Mouse (Mus musculus) ovary, postnatal 36 days (tissue): ENCODE measurements around the gene Crispld2.

Experiments
- DNase-seq: peaks from one replicate; pipeline ENCODE4 v3.0.0; 2022; ENCODE audit warnings: low spot score, mixed read lengths

The Crispld2 gene

DNA sequence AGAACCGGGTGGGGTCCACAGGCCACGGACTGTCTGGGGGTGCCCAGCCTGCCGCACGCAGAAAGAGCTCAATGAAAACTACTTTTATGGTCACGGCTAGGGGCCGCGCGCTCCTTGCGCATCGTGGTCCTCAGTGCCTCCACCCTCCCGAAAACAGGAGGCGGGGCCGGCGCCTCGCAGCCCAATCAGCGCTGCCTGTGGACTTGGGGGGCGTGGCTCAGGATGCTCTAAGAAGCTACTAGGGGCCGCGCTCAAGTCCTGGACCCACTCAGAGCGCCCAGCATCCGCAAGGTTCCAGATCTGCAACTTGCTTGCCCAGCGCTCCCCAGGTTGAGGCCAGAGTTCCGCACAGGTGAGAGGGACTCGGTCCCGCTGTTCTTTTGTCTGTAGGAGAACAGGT, at the start of gene Crispld2:
Gene Crispld2, plus strand, starts transcription at position 190 of the 400 bp plus-strand sequence.
- peak; percentile 88 for DNase-seq

GRCm38 (mm10) chr8:119943616-119944015, 48.6 kb upstream of the Crispld2 start:
- DNase-seq = no peak

DNA sequence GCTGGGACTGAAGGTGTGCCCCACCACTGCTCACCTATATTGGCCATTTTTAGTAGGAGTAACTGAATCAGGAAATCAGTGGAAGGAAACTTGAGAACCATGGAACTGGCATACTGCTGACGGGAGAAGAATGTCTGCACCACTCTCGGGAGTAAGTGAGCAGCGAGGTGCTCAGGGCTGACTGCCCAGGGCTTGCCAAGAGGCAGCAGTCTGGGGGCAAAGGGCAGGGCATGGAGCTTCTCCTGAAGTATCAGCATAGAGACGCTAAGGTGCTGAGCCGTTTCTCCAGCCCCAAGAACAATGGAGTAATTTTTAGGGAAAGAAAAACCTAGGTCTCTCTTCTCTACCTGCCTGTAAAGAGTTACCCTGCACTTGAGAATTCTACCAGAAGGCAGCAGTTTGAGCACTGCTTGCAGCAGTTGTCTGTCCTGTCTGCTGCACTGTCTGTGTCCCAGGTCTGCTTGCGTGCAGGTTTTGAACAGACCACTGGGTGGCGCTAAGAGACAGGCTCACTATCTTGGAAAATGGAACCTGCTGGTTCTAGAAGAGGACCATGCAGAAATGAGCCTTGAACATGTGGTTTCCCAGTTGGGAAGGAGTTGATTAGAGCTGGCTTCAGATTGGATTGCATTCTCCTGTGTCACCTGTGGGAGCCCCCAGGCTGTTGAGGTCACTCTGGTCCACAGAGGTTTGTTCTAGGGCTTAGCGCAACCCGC, 48.0 kb upstream of the Crispld2 start:
- DNase-seq = peak; percentile 75

DNA sequence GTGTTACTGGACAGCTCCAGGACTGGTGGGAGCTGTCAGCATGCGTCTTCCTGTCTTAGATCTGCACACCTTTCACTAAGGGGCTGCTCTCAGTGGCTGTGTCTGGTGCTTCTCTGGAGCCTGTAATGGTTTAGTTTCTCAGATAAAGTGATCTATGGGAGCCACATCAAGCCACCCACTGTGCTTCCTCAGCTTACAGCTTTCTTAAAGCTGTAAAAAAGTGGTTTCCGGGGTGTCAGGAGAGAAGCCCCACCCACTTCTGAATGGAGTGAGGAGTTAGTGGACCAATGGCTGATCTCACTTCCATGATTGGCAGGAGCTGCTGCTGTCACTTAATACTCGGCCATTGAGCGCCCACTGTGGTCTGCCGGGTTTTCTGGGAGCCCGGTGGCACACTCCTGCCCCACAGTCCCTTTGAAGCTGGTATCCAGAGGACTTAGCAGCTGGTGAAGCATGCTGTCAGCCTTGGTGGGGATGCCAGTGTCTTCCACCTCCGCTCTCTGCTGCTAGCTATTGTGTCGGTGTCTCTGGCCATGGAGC, 45.8 kb upstream of the Crispld2 start:
- DNase-seq = no peak

- no peak for DNase-seq
Observed at GRCm38 (mm10) chr8:119947653-119948052, 44.6 kb upstream of the Crispld2 start.

DNA sequence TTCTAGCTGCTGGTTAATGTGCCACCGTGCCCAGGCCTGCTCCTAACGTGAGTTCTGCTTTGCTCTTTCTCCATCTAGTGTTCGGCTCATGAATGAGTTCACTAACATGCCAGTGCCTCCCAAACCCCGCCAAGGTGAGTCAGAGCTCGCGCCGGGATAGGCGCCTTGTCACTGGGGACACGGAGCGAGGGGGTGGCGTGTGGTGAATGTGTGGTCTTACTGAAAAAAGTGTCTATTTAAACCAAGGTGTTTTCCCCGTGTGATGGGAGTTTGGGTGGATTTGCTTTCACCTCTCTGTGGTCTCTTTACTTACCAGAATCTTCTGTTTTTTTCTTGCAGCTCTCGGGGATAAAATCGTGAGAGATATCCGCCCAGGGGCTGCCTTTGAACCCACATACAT, 43.9 kb upstream of the Crispld2 start:
- no peak for DNase-seq

GRCm38 (mm10) chr8:119952282-119952681, 40.0 kb upstream of the Crispld2 start:
- DNase-seq = no peak

DNA sequence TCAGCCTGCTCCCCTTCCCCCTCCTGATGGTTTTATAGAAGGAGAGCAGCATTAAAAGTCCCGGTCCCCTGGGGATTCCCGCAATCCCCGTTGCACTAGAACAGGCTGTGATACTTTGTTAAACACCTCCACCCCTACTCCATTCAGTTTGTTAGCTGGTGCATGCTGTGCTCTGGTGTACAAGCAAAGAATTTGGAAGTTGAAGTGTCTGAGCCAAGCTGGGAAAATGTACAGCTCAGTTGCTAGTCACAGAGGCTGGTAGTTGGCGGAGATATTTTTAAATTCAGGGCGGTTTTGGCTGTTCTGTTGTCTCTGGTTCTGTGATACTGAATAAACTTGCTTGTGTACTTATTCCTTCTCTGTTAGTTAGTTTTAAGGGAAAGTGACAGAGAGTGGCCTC, 39.5 kb upstream of the Crispld2 start:
- no peak for DNase-seq

- DNase-seq = no peak
Observed at GRCm38 (mm10) chr8:119955333-119955732, 36.9 kb upstream of the Crispld2 start.

DNA sequence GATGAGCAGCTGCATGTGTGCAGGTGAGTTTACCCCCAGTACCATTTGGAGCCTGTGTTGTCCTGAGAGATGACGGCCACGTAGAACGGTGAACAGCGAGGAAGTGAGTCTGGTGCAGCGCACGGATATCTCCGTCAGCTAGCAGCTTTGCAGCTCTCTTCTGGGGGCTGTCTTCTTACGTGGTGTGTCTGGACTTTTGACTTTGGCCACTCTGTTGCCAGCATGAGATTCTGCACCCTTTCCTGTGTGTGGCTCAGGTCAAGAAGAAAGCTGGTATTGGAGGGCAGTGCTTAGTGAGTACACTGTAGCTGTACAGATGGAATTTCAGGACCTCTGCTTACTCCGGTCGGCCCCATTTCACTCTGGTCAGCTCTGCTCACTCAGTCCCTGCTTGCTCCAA, 34.2 kb upstream of the Crispld2 start:
- no peak for DNase-seq

DNA sequence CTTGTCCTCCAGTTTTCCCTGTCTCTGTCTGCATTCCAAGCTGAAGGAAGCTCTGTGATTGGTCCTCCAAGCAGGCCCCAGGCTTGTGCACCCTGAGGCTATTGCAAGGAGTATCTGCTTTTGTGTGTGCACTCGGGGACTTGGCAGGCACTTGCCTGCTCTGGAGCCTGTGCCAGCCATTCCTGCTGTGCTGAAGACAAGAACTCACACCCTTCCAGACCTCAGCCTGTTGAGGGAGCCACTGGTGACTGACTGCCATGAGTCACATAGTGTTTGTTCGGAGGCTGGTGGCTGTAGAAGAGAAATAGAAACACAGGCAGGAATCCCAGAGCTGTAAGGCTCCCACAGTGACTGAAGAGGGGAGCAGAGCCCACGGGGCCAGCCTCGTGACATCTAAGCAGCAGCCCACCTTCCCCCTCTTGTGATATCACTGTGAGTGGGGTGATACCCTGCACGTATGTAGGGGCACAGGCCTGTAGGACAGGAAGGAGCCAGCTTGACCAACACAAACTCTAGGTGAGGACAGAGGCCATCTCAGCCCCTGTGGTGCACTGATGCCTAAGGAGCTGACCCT, 31.6 kb upstream of the Crispld2 start:
- DNase-seq = no peak

DNA sequence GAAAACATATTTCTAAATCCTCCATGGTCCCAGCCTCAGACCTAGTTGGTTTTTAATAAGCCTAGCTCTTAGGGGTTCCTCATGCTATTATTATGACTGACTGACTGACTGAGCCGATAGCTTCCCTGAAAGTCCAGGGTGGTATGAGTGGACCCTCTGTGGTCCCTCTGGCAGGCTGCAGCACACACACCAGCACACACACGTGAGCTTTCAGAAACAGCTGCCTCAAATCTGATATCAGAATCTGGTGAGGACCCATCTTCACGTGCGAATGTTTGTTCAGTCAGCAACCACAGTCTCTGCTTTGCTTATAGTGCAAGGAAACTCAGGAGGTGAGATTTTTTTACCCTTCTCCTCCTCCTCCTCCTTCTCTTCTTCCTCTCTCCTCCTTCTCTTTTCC, 27.4 kb upstream of the Crispld2 start:
- no peak for DNase-seq

DNA sequence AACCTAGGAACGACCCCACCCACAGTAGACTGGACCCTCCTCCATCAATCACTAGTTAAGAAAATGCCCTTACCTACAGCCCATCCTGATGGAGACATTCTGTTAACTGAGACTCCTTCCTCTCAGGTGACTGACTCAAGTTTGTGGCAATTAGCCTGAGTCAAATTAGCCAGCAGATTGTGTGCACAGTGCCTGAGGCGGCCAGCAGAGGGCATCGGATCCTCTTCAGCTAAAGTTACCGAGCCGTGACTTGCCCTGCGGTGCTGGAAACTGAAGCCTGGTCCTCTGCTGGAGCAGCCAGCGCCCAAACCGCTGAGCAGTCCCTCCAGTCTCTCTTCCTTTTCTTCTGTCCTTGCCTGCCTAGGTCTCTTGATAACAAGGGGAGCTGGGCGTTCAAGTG, 24.8 kb upstream of the Crispld2 start:
- no peak for DNase-seq

DNA sequence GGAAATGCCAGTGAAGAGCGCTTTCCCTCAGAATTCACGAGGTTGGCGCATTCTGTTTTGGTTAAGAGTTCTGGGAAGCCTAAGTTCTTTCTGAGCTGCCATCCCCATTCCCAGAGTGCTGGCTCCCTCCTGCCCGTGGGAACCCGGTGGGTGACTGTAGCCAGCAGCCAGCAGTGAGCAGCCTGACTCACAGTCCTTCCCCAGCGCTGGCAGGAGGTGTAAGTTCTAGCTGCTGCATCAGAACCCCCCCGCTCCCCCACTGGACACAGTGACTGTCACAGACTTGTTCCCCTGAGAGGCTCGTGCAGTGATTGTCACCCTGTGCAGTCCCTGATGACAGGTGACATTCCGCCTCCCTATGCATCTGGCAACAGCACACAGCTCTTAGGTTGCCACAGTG, 22.1 kb upstream of the Crispld2 start:
- DNase-seq = no peak

DNA sequence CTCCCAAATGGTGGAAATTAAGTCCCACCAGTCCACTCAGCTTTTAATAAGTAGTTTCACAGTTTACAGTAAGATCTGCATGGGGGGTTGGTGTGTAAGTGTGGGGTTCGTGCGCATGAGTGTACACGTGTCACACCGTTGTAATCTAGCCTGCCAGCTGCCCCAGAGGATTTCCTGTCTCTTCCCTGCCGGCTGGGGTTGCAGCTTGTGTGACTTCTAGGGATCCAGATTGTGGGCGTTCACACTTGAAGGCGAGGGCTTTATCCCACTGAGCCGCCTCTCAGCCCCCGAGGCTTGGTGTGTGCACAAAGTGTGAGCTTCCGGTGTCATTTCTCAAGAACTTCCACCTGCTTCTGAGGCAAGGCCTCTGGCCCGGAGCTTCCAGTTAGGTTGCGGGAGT, 19.7 kb upstream of the Crispld2 start:
- DNase-seq = no peak

DNA sequence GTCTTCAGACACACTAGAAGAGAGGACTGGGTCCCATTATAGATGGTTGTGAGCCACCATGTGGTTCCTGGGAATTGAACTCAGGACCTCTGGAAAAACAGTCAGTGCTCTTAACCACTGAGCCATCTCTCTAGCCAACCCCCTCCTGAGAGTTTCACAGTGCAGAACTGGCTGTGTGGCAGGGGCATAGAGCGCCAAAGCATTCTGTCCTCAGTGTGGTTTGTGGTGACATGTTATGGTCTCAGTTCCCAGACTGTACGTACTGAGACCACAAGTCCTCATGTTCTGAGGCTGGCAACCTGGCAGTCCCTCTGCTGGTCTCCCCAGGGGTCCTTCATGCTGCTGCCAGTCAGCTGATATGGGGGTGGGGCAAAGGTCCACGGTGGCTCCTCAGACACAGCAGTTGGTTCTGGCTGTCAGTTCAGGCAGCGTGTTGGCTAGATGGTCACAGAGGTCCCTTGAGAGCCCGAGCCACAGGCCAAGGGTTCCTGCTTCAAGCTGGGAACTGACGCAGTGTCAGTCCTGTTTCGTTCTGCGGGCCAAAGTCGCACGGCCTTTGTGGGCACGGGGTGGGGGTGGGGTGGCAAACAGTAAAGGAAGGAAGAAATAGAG, 13.4 kb upstream of the Crispld2 start:
- no peak for DNase-seq

- DNase-seq = no peak
Observed at GRCm38 (mm10) chr8:119981253-119981652, 11.0 kb upstream of the Crispld2 start.

DNA sequence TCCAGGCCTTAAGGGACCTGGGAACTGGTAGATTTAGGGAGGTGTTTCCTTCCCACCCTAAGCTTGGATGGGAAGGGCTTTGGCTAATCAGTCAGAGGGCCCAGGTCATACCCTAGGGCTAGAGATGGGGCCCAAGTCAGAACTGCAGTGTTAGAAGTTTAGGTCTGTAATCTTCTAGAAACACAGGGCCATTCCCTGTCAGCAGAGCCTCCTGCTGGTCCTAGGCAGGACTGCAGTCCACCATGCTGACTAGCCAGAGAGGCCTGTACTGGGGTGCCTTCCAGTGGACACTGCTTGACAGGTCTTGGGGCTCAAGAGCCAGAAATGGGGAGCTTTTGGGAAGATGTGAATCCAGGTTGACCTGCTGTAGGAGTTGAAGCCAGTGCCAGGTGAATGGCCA, 8.2 kb upstream of the Crispld2 start:
- DNase-seq = no peak

GRCm38 (mm10) chr8:119986174-119986573, 6.1 kb upstream of the Crispld2 start:
- DNase-seq = no peak

- DNase-seq = no peak
Observed at GRCm38 (mm10) chr8:119988087-119988486, 4.2 kb upstream of the Crispld2 start.

GRCm38 (mm10) chr8:119994114-119994513, 1.9 kb downstream of the Crispld2 start:
- no peak for DNase-seq

GRCm38 (mm10) chr8:119994556-119994955, 2.3 kb downstream of the Crispld2 start:
- DNase-seq = peak; percentile 24

DNA sequence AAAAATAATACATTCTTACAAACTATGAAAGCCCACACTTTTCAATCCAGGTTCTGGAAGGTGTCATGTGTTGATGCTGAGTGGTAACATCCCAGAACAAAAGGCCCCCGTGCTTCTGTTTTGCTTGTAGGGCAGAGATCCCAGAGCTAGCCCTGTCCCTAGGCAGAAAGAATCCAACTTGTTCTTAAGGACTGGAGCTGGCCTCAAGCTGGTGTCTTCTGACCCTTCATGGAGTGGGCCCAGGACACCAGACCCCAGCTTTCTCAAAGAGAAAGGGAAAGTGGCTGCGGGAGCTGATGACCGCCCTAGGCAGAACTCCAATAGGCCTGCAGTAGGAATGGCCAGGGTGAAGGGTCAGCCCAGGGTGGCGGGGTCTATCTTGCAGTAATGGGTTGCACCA, 5.0 kb downstream of the Crispld2 start:
- no peak for DNase-seq
